Mouse (Mus musculus): ENCODE measurements around the gene Cdt1. TPM values are rescaled to one million over a fixed set of nuclear protein-coding genes. Genes with fewer than 3 reads are reported as not detected.

Gene Cdt1
- polyA plus RNA-seq, 1 experiment = 79.5 TPM

DNA sequence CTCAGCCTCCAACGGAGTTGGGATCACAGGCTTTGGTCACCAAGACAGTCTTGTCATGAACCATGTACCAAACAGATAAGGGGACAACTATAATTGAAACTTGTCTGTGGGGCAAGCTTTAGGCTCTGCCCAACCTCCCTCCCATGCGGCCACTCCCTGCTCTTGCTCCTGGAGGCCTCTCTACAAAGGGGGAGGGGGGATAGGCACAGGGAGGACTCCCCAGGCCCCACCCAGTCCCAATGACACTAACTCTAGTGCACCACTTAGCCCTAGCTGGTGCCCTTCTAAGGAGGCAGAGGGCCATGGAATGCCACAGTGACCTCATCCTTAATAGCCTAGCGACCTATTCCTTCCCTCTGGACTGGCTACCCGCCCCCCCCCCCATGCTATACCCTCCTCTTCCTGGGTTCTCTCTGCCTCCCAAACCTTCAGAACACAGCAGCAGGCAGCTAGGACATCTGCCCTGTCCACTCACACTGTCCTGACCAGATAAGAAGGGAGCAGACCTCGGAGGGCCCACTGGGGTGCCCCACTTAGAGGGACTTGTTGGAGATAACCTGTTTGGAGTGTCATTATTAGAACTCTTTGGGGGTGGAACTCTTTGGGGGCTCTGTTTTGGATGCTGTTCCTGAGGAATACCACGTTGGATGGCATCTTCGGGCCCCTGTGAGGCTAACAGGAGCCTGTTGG, 21.6 kb upstream of the Cdt1 start:
- Histone ChIP-seq H3K36me3 (ENCODE audit: control insufficient read depth, insufficient read depth) (peaks cover 13% of the 10 kb centered on the region), H3ac (ENCODE audit: control insufficient read depth, insufficient read length, low read depth) (no peak overlapping the region), H3K79me3 (ENCODE audit: low read depth) (peaks cover 84% of the 10 kb centered on the region), H3K4me3 (ENCODE audit: insufficient read depth, poor library complexity, severe bottlenecking) (no peak overlapping the region), H3K79me2 (ENCODE audit: control insufficient read depth, insufficient read depth) (peaks cover 98% of the 10 kb centered on the region), H3K27me3 (ENCODE audit: control insufficient read depth, insufficient read depth, insufficient read length) (no peaks in the 10 kb centered on the region)
- no peak for TF ChIP-seq MAX (IDR thresholded peaks at IDR 0.05)
- no peak for TF ChIP-seq MYOD1 (IDR thresholded peaks at IDR 0.05; ENCODE audit: control insufficient read depth, insufficient read length, low read depth)
- no peak for TF ChIP-seq MYOG (IDR thresholded peaks at IDR 0.05; ENCODE audit: control insufficient read depth, extremely low read depth, insufficient read length)
- no peak for TF ChIP-seq CEBPB (IDR thresholded peaks at IDR 0.05; ENCODE audit: low read depth)

DNA sequence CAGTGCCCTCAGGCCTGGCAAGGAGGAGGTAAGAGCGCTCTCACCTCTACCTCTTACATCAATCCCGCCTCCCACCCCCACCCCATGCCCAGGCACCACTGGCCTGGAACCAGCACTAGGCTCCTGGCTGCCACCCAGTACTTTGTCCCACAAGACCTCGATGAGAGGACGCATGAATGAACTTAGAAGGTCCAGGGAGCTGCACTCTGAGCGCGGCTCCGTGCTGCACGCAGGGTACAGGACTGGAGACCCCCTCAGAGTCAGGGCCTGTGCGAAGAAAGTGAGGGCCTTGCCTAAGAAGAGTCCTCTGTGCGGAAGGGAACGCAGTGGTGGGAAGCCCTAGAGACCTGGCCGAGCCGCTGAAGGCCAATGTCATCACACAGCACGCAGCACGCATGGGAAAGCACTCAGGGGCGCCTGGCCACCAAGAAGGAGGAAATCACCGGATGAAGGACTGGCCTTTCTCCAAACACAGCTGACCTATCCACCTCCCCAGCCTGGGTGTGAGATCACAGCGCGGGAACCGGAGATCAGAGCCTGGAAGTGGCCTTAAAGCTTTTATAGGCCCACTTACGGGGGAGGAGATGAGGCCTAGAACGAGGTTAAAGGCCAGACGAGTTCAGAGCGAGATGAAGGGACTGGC, 20.9 kb upstream of the Cdt1 start:
- TF ChIP-seq USF1 (IDR thresholded peaks at IDR 0.05; ENCODE audit: low read depth) (no peak), CTCF (IDR thresholded peaks at IDR 0.05; ENCODE audit: control insufficient read depth, insufficient read depth, insufficient read length) (no peak), FOSL1 (IDR thresholded peaks at IDR 0.05; ENCODE audit: insufficient read depth, low read length, poor library complexity, severe bottlenecking) (no peak), MAX (IDR thresholded peaks at IDR 0.05) (no peak), CEBPB (IDR thresholded peaks at IDR 0.05; ENCODE audit: low read depth) (no peak), MYOG (IDR thresholded peaks at IDR 0.05; ENCODE audit: control insufficient read depth, extremely low read depth, insufficient read length) (no peak)
- Histone ChIP-seq H3ac (ENCODE audit: control insufficient read depth, insufficient read length, low read depth) (no peak overlapping the region), H3K36me3 (ENCODE audit: control insufficient read depth, insufficient read depth) (peaks cover 13% of the 10 kb centered on the region), H3K79me3 (ENCODE audit: low read depth) (peaks cover 77% of the 10 kb centered on the region), H3K79me2 (ENCODE audit: control insufficient read depth, insufficient read depth) (peaks cover 91% of the 10 kb centered on the region), H3K4me3 (ENCODE audit: insufficient read depth, poor library complexity, severe bottlenecking) (no peak overlapping the region), H3K27me3 (ENCODE audit: control insufficient read depth, insufficient read depth, insufficient read length) (no peaks in the 10 kb centered on the region)

DNA sequence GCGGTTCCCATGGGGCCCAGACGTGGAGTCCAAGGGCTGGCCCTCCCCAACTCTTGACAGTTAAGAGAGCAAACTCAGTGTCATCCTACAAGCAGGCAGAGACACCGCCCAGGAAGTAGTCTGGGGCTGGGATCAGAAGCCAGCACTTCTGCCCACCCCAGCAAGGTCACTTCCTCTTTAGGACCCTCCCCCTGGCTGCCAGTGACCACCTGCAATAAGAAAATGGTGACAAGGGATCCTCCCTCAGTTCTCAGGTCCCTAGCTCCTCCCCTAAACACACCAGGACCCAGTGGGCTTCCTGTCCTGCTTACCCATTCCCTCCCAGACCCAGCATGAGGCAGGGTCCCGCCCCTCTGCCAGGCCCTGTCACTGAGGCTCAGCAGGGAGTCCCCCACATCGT, 20.0 kb upstream of the Cdt1 start:
- H3K79me2 ChIP-seq (ENCODE audit: control insufficient read depth, insufficient read depth) = peaks cover 82% of the 10 kb centered on the region
- H3K27me3 ChIP-seq (ENCODE audit: control insufficient read depth, insufficient read depth, insufficient read length) = no peaks in the 10 kb centered on the region
- no peak overlapping the region for H3K4me3 ChIP-seq (ENCODE audit: insufficient read depth, poor library complexity, severe bottlenecking)
- H3ac ChIP-seq (ENCODE audit: control insufficient read depth, insufficient read length, low read depth) = no peak overlapping the region
- TF ChIP-seq MAX (IDR thresholded peaks at IDR 0.05) = no peak
- no peak for TF ChIP-seq MYOG (IDR thresholded peaks at IDR 0.05; ENCODE audit: control insufficient read depth, extremely low read depth, insufficient read length)
- TF ChIP-seq FOSL1 (IDR thresholded peaks at IDR 0.05; ENCODE audit: insufficient read depth, low read length, poor library complexity, severe bottlenecking) = no peak
- no peak for TF ChIP-seq USF1 (IDR thresholded peaks at IDR 0.05; ENCODE audit: low read depth)
- no peak for TF ChIP-seq MYOD1 (IDR thresholded peaks at IDR 0.05; ENCODE audit: control insufficient read depth, insufficient read length, low read depth)
- no peak for TF ChIP-seq CEBPB (IDR thresholded peaks at IDR 0.05; ENCODE audit: low read depth)
- TF ChIP-seq CTCF (IDR thresholded peaks at IDR 0.05; ENCODE audit: control insufficient read depth, insufficient read depth, insufficient read length) = no peak
- peaks cover 69% of the 10 kb centered on the region for H3K79me3 ChIP-seq (ENCODE audit: low read depth)
- peaks cover 13% of the 10 kb centered on the region for H3K36me3 ChIP-seq (ENCODE audit: control insufficient read depth, insufficient read depth)

DNA sequence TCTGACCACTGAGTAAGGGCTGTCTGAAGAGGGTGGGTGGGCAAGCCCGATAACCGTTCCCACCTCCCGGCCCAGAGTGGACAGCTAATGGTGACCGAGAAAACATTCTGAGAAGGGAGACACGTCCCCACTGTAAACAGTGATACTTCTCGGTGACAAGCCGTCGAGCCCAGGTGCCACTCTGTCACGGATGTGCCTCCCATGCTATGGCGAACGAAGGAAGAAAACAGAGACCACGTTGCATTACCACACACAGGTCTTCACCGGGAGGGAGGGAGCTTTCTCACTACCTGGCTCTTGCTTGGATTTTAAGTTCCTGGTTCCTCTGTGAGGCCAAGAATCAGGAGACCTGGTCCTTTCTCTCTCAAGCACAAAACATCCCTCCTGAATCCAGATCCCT, 19.5 kb upstream of the Cdt1 start:
- no peaks in the 10 kb centered on the region for H3K27me3 ChIP-seq (ENCODE audit: control insufficient read depth, insufficient read depth, insufficient read length)
- H3K79me3 ChIP-seq (ENCODE audit: low read depth) = peaks cover 64% of the 10 kb centered on the region
- H3K36me3 ChIP-seq (ENCODE audit: control insufficient read depth, insufficient read depth) = peaks cover 13% of the 10 kb centered on the region
- TF ChIP-seq CEBPB (IDR thresholded peaks at IDR 0.05; ENCODE audit: low read depth) (no peak), MYOD1 (IDR thresholded peaks at IDR 0.05; ENCODE audit: control insufficient read depth, insufficient read length, low read depth) (no peak), CTCF (IDR thresholded peaks at IDR 0.05; ENCODE audit: control insufficient read depth, insufficient read depth, insufficient read length) (no peak), USF1 (IDR thresholded peaks at IDR 0.05; ENCODE audit: low read depth) (no peak), FOSL1 (IDR thresholded peaks at IDR 0.05; ENCODE audit: insufficient read depth, low read length, poor library complexity, severe bottlenecking) (no peak), MYOG (IDR thresholded peaks at IDR 0.05; ENCODE audit: control insufficient read depth, extremely low read depth, insufficient read length) (no peak), MAX (IDR thresholded peaks at IDR 0.05) (no peak)
- peaks cover 77% of the 10 kb centered on the region for H3K79me2 ChIP-seq (ENCODE audit: control insufficient read depth, insufficient read depth)
- no peak overlapping the region for H3ac ChIP-seq (ENCODE audit: control insufficient read depth, insufficient read length, low read depth)
- no peak overlapping the region for H3K4me3 ChIP-seq (ENCODE audit: insufficient read depth, poor library complexity, severe bottlenecking)

DNA sequence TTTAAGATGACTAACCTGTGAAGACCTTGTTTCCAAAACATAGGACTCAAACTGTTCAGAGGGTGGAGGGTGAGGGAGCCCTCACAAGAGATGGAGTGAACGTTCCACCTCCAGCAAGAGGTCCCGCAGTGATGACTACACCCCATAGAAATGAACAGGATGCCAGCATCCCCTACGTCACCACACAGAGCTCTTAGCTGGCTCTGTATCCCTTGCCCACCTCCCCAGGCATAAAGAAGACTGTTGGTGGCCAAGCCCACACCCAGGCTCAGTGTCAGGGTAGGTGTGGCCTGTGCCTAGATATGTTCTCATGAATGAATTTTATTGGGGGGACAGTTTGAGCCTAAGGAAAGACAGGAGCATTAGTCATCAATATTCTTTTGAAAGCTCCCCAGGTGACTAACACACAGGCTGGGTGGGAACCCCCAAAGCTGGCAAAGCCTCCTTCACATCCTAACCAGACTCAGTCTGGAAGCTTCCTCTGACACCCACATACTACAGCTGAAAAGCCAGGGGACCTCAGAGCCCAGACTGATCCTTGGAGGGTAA, 18.9 kb upstream of the Cdt1 start:
- H3K79me3 ChIP-seq (ENCODE audit: low read depth) = peaks cover 57% of the 10 kb centered on the region
- peaks cover 71% of the 10 kb centered on the region for H3K79me2 ChIP-seq (ENCODE audit: control insufficient read depth, insufficient read depth)
- H3K36me3 ChIP-seq (ENCODE audit: control insufficient read depth, insufficient read depth) = peaks cover 9% of the 10 kb centered on the region
- H3ac ChIP-seq (ENCODE audit: control insufficient read depth, insufficient read length, low read depth) = no peak overlapping the region
- H3K4me3 ChIP-seq (ENCODE audit: insufficient read depth, poor library complexity, severe bottlenecking) = no peak overlapping the region
- H3K27me3 ChIP-seq (ENCODE audit: control insufficient read depth, insufficient read depth, insufficient read length) = no peaks in the 10 kb centered on the region
- TF ChIP-seq CTCF (IDR thresholded peaks at IDR 0.05; ENCODE audit: control insufficient read depth, insufficient read depth, insufficient read length) (no peak), CEBPB (IDR thresholded peaks at IDR 0.05; ENCODE audit: low read depth) (no peak), MAX (IDR thresholded peaks at IDR 0.05) (no peak), FOSL1 (IDR thresholded peaks at IDR 0.05; ENCODE audit: insufficient read depth, low read length, poor library complexity, severe bottlenecking) (no peak), MYOD1 (IDR thresholded peaks at IDR 0.05; ENCODE audit: control insufficient read depth, insufficient read length, low read depth) (no peak), MYOG (IDR thresholded peaks at IDR 0.05; ENCODE audit: control insufficient read depth, extremely low read depth, insufficient read length) (no peak), USF1 (IDR thresholded peaks at IDR 0.05; ENCODE audit: low read depth) (no peak)

Measured in C2C12 (cell line).